ENCODE assay signal across 9 mouse cellular contexts in the genomic region with DNA sequence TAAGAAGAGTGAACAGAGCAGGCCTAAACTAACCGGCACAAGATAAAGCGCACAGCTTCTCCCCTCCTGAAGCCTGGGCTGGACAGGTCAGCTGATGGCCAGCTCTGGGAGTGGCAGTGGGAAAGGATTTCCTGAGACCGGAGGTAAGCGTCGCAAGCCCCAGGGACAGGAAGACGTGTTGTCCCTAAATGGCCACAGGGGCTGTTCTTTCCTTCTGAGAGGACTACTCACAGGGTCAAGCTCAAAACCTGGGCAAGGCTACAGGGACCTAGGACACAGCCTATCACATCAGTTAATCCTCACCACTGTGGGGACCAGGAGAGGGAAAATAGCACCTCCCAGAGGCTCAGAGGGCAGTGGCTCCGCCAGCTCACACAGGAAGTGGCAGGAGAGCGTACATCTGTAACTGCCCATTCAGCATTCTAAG. TPM values are rescaled to one million over a fixed set of nuclear protein-coding genes. Genes with fewer than 3 reads are reported as not detected.
A peak's percentile ranks its signal among the peaks of the same experiment; 100 is the strongest.
DNase-seq lines count a peak whose midpoint lies in the region; ATAC-seq and TF ChIP-seq lines count a peak whose summit lies in the region.
"Had no signal": no experiment of that assay in that cellular context is flagged by ENCODE, and none has a peak within 500 bp of the region (broad histone marks: within the 10 kb centered on the region; RNA-seq: fewer than 3 reads in every experiment).

No protein-coding gene starts in this region.

- peaks cover 71% of the 10 kb centered on the region for H3K4me1 ChIP-seq in liver, adult 2 months (ENCODE audit: control insufficient read depth, insufficient read depth, low read length)
- H3K4me1 ChIP-seq in liver, embryonic 12.5 days, result peaks cover 73% of the 10 kb centered on the region
- H3K4me1 ChIP-seq in forebrain, embryonic 11.5 days (replicated peaks; ENCODE audit: control insufficient read depth, insufficient read depth, low read length), result peaks cover 46% of the 10 kb centered on the region
- H3K4me1 ChIP-seq in hindbrain, embryonic 15.5 days (replicated peaks), result peaks cover 88% of the 10 kb centered on the region
- H3K4me1 ChIP-seq in lung, embryonic 15.5 days, result peaks cover 83% of the 10 kb centered on the region

- peaks cover 71% of the 10 kb centered on the region for H3K79me2 ChIP-seq in liver, adult 2 months (ENCODE audit: control insufficient read depth, insufficient read depth, low read length)

- TF ChIP-seq POLR2A in liver, adult 2 months (IDR thresholded peaks at IDR 0.05; ENCODE audit: extremely low read depth, insufficient read depth, low read length), result no peak

- no peak for ATAC-seq in liver, embryonic 12.5 days
- no peak for ATAC-seq in forebrain, embryonic 11.5 days (replicated peaks; ENCODE audit: low FRiP score)
- ATAC-seq in hindbrain, embryonic 15.5 days (ENCODE audit: low FRiP score, low read depth), result no peak
- ATAC-seq in lung, embryonic 15.5 days (ENCODE audit: borderline replicate concordance, extremely low read depth, low FRiP score, low TSS enrichment), result no peak

- no peaks in the 10 kb centered on the region for H3K36me3 ChIP-seq in liver, adult 2 months (ENCODE audit: control insufficient read depth, insufficient read depth, low read length)
- H3K36me3 ChIP-seq in liver, embryonic 12.5 days, result no peaks in the 10 kb centered on the region
- no peaks in the 10 kb centered on the region for H3K36me3 ChIP-seq in forebrain, embryonic 11.5 days (ENCODE audit: control insufficient read depth, insufficient read depth, low read length)
- H3K36me3 ChIP-seq in hindbrain, embryonic 15.5 days, result no peaks in the 10 kb centered on the region
- no peaks in the 10 kb centered on the region for H3K36me3 ChIP-seq in lung, embryonic 15.5 days

- no peaks in the 10 kb centered on the region for H3K27me3 ChIP-seq in liver, adult 2 months (ENCODE audit: control insufficient read depth, insufficient read depth, low read length)
- peaks cover 95% of the 10 kb centered on the region for H3K27me3 ChIP-seq in liver, embryonic 12.5 days (replicated peaks)
- H3K27me3 ChIP-seq in forebrain, embryonic 11.5 days (ENCODE audit: control insufficient read depth, insufficient read depth, low read length), result no peaks in the 10 kb centered on the region
- no peaks in the 10 kb centered on the region for H3K27me3 ChIP-seq in hindbrain, embryonic 15.5 days
- no peaks in the 10 kb centered on the region for H3K27me3 ChIP-seq in lung, embryonic 15.5 days

- no peak for DNase-seq in liver, adult 2 months (ENCODE audit: extremely low read depth, low read depth, low spot score)
- peak; percentile 51 for DNase-seq in forebrain, embryonic 11.5 days (ENCODE audit: low spot score)
- no peak for DNase-seq in layer of hippocampus, postnatal 25 days (ENCODE audit: extremely low spot score in 1 of 2, low spot score in 1 of 2)
- no peak for DNase-seq in layer of hippocampus, adult 9-10 months (ENCODE audit: low spot score)
- no peak for DNase-seq in frontal cortex, postnatal 36 days (ENCODE audit: low spot score in 2 of 2)

- peak overlapping the region; percentile 70 for H3K27ac ChIP-seq in liver, adult 2 months (replicated peaks; ENCODE audit: insufficient read depth, low read depth, low read length)
- H3K27ac ChIP-seq in liver, embryonic 12.5 days, result no peak overlapping the region
- no peak overlapping the region for H3K27ac ChIP-seq in forebrain, embryonic 11.5 days (ENCODE audit: low read depth, low read length)
- 0 out of 2 replicates have a peak overlapping the region, but pooled peaks have one; percentile 32 for H3K27ac ChIP-seq in hindbrain, embryonic 15.5 days (replicated peaks)
- H3K27ac ChIP-seq in lung, embryonic 15.5 days, result peak overlapping the region; percentile 90

- no peak overlapping the region for H3K4me3 ChIP-seq in liver, adult 2 months (ENCODE audit: insufficient read depth, low read depth, low read length)
- no peak overlapping the region for H3K4me3 ChIP-seq in liver, embryonic 12.5 days
- H3K4me3 ChIP-seq in forebrain, embryonic 11.5 days (ENCODE audit: low read depth, low read length), result no peak overlapping the region
- H3K4me3 ChIP-seq in hindbrain, embryonic 15.5 days, result no peak overlapping the region
- no peak overlapping the region; the same call in 1 of the 2 replicates for H3K4me3 ChIP-seq in lung, embryonic 15.5 days

- H3K9ac ChIP-seq in liver, adult 2 months (ENCODE audit: low read depth, low read length), result peak overlapping the region; percentile 41; the same call in 1 of the 2 replicates
- no peak overlapping the region for H3K9ac ChIP-seq in liver, embryonic 12.5 days
- no peak overlapping the region for H3K9ac ChIP-seq in forebrain, embryonic 11.5 days (ENCODE audit: low read length)
- H3K9ac ChIP-seq in hindbrain, embryonic 15.5 days, result no peak overlapping the region
- H3K9ac ChIP-seq in lung, embryonic 15.5 days, result no peak overlapping the region

- no peak overlapping the region for H3K4me2 ChIP-seq in liver, embryonic 12.5 days
- H3K4me2 ChIP-seq in forebrain, embryonic 11.5 days (ENCODE audit: low read depth, low read length, severe bottlenecking), result no peak overlapping the region
- no peak overlapping the region for H3K4me2 ChIP-seq in hindbrain, embryonic 15.5 days
- peak overlapping the region; percentile 12; the same call in 1 of the 2 replicates for H3K4me2 ChIP-seq in lung, embryonic 15.5 days

- no peaks in the 10 kb centered on the region for H3K9me3 ChIP-seq in liver, embryonic 12.5 days (replicated peaks)
- H3K9me3 ChIP-seq in forebrain, embryonic 11.5 days (ENCODE audit: control insufficient read depth, low read length), result no peaks in the 10 kb centered on the region
- no peaks in the 10 kb centered on the region for H3K9me3 ChIP-seq in hindbrain, embryonic 15.5 days
- no peaks in the 10 kb centered on the region for H3K9me3 ChIP-seq in lung, embryonic 15.5 days

- 64% methylated on average over 8 of the region's 8 CpGs for WGBS in liver, adult 2 months
- 31% methylated on average over 8 of the region's 8 CpGs for WGBS in liver, embryonic 12.5 days (ENCODE audit: insufficient replicate concordance)
- WGBS in forebrain, embryonic 11.5 days, result 64% methylated on average over 8 of the region's 8 CpGs
- 62% methylated on average over 8 of the region's 8 CpGs for WGBS in hindbrain, embryonic 15.5 days
- 49% methylated on average over 8 of the region's 8 CpGs for WGBS in lung, embryonic 15.5 days

- TF ChIP-seq CTCF in liver, adult 2 months (IDR thresholded peaks at IDR 0.05; ENCODE audit: low read depth, low read length), result peak; percentile 30; the same call in 1 of the 2 replicates

RNA-seq across cellular contexts. Expression of a gene that starts 8.3 kb away (rescaled TPM):
- total RNA-seq in liver, adult 2 months (2014; rRNA removed), result 11.3 and 18.0 TPM in 2 replicates
- 41.2 and 53.2 TPM in 2 replicates for polyA plus RNA-seq in liver, adult 2 months (2012; rRNA removed)
- polyA plus RNA-seq in liver, embryonic 12.5 days (2016; fragmentation: Nextera tagmentation; extraction: Ambion mirVana), result 9.5 and 10.3 TPM in 2 replicates
- 60.1 and 60.8 TPM in 2 replicates for polyA plus RNA-seq in forebrain, embryonic 11.5 days (2014; fragmentation: Nextera tagmentation; extraction: Ambion mirVana)
- polyA plus RNA-seq in hindbrain, embryonic 15.5 days (2015; fragmentation: Nextera tagmentation; extraction: Ambion mirVana), result 46.5 and 54.2 TPM in 2 replicates
- 40.7 and 42.6 TPM in 2 replicates for polyA plus RNA-seq in lung, embryonic 15.5 days (2015; fragmentation: Nextera tagmentation; extraction: Ambion mirVana)
- total RNA-seq in layer of hippocampus, postnatal 25 days (2021), result 10 to 100 TPM; 66.2 to 66.8 TPM

RNA-seq across cellular contexts. Expression of a gene that starts 44.5 kb away (rescaled TPM):
- 50.9 and 134 TPM in 2 replicates for total RNA-seq in liver, adult 2 months (2014; rRNA removed)
- polyA plus RNA-seq in liver, adult 2 months (2012; rRNA removed), result 1.9 and 5.3 TPM in 2 replicates
- polyA plus RNA-seq in liver, embryonic 12.5 days (2016; fragmentation: Nextera tagmentation; extraction: Ambion mirVana), result not detected in 2 replicates
- polyA plus RNA-seq in forebrain, embryonic 11.5 days (2014; fragmentation: Nextera tagmentation; extraction: Ambion mirVana), result not detected in 2 replicates
- 1.00 and 1.9 TPM in 2 replicates for polyA plus RNA-seq in hindbrain, embryonic 15.5 days (2015; fragmentation: Nextera tagmentation; extraction: Ambion mirVana)
- polyA plus RNA-seq in lung, embryonic 15.5 days (2015; fragmentation: Nextera tagmentation; extraction: Ambion mirVana), result 0.17 and 10.5 TPM in 2 replicates
- not detected for total RNA-seq in layer of hippocampus, postnatal 25 days (2021)
- polyA plus RNA-seq: neural tube, embryonic 14.5 days had no signal

Comparison
In these comparisons a context has a peak if more than half of its experiments do, and no peak if none do; other contexts are left out.
1. H3K27ac ChIP-seq: peak in liver, adult 2 months (single experiment), hindbrain, embryonic 15.5 days (single experiment) and lung, embryonic 15.5 days (single experiment); none in liver, embryonic 12.5 days (single experiment) and forebrain, embryonic 11.5 days (single experiment).